Mouse (Mus musculus): ENCODE data around the gene Hist1h3g. TPM values are rescaled to one million over a fixed set of nuclear protein-coding genes. Genes with fewer than 3 reads are reported as not detected.

The Hist1h3g gene
- polyA plus RNA-seq, 1 experiment, result 16.1 TPM

GRCm38 (mm10) chr13:23498653-23499052 is 36.6 kb upstream of the Hist1h3g start:
- H3K4me3 ChIP-seq (replicated peaks; ENCODE audit: control insufficient read depth, low read depth, low read length), result no peak overlapping the region
- TF ChIP-seq CTCF (IDR thresholded peaks at IDR 0.05; ENCODE audit: control insufficient read depth, insufficient read depth, low read length) (no peak), POLR2A (IDR thresholded peaks at IDR 0.05; ENCODE audit: borderline replicate concordance, control insufficient read depth, low read depth, low read length) (no peak)
- 45% methylated on average over 10 of the region's 10 CpGs for WGBS
- H3K27ac ChIP-seq (ENCODE audit: control insufficient read depth, insufficient read depth, low read depth, low read length, poor library complexity), result no peak overlapping the region
- H3K4me1 ChIP-seq (ENCODE audit: control insufficient read depth, insufficient read depth, low read length), result no peaks in the 10 kb centered on the region

- 69% methylated on average over 7 of the region's 7 CpGs for WGBS
- no peak overlapping the region for H3K4me3 ChIP-seq (replicated peaks; ENCODE audit: control insufficient read depth, low read depth, low read length)
- no peaks in the 10 kb centered on the region; the same call in 1 of the 2 replicates for H3K4me1 ChIP-seq (ENCODE audit: control insufficient read depth, insufficient read depth, low read length)
- no peak overlapping the region for H3K27ac ChIP-seq (ENCODE audit: control insufficient read depth, insufficient read depth, low read depth, low read length, poor library complexity)
- TF ChIP-seq POLR2A (IDR thresholded peaks at IDR 0.05; ENCODE audit: borderline replicate concordance, control insufficient read depth, low read depth, low read length) (no peak), CTCF (IDR thresholded peaks at IDR 0.05; ENCODE audit: control insufficient read depth, insufficient read depth, low read length) (no peak)
Measured at GRCm38 (mm10) chr13:23499943-23500342, 35.3 kb upstream of the Hist1h3g start.

GRCm38 (mm10) chr13:23500424-23501200 is 34.6 kb upstream of the Hist1h3g start:
- H3K4me3 ChIP-seq (replicated peaks; ENCODE audit: control insufficient read depth, low read depth, low read length), result no peak overlapping the region
- H3K4me1 ChIP-seq (ENCODE audit: control insufficient read depth, insufficient read depth, low read length), result no peaks in the 10 kb centered on the region; the same call in 1 of the 2 replicates
- H3K27ac ChIP-seq (ENCODE audit: control insufficient read depth, insufficient read depth, low read depth, low read length, poor library complexity), result no peak overlapping the region
- WGBS, result 12% methylated on average over 17 of the region's 17 CpGs
- no peak for TF ChIP-seq CTCF (IDR thresholded peaks at IDR 0.05; ENCODE audit: control insufficient read depth, insufficient read depth, low read length)
- no peak for TF ChIP-seq POLR2A (IDR thresholded peaks at IDR 0.05; ENCODE audit: borderline replicate concordance, control insufficient read depth, low read depth, low read length)

- TF ChIP-seq CTCF (IDR thresholded peaks at IDR 0.05; ENCODE audit: control insufficient read depth, insufficient read depth, low read length) (no peak), POLR2A (IDR thresholded peaks at IDR 0.05; ENCODE audit: borderline replicate concordance, control insufficient read depth, low read depth, low read length) (no peak)
- Histone ChIP-seq H3K4me1 (ENCODE audit: control insufficient read depth, insufficient read depth, low read length) (no peaks in the 10 kb centered on the region; the same call in 1 of the 2 replicates), H3K4me3 (replicated peaks; ENCODE audit: control insufficient read depth, low read depth, low read length) (no peak overlapping the region), H3K27ac (ENCODE audit: control insufficient read depth, insufficient read depth, low read depth, low read length, poor library complexity) (no peak overlapping the region)
- WGBS, result 64% methylated on average over 5 of the region's 5 CpGs
Measured at GRCm38 (mm10) chr13:23501511-23501910, 33.7 kb upstream of the Hist1h3g start.

- 76% methylated on average over 9 of the region's 9 CpGs for WGBS
- H3K27ac ChIP-seq (ENCODE audit: control insufficient read depth, insufficient read depth, low read depth, low read length, poor library complexity), result no peak overlapping the region
- TF ChIP-seq CTCF (IDR thresholded peaks at IDR 0.05; ENCODE audit: control insufficient read depth, insufficient read depth, low read length) (no peak), POLR2A (IDR thresholded peaks at IDR 0.05; ENCODE audit: borderline replicate concordance, control insufficient read depth, low read depth, low read length) (no peak)
- no peak overlapping the region for H3K4me3 ChIP-seq (replicated peaks; ENCODE audit: control insufficient read depth, low read depth, low read length)
- H3K4me1 ChIP-seq (ENCODE audit: control insufficient read depth, insufficient read depth, low read length), result no peaks in the 10 kb centered on the region; the same call in 1 of the 2 replicates
Measured at GRCm38 (mm10) chr13:23502031-23502567, 33.1 kb upstream of the Hist1h3g start.

GRCm38 (mm10) chr13:23502916-23503315 is 32.3 kb upstream of the Hist1h3g start:
- TF ChIP-seq POLR2A (IDR thresholded peaks at IDR 0.05; ENCODE audit: borderline replicate concordance, control insufficient read depth, low read depth, low read length) (no peak), CTCF (IDR thresholded peaks at IDR 0.05; ENCODE audit: control insufficient read depth, insufficient read depth, low read length) (no peak)
- no peak overlapping the region for H3K27ac ChIP-seq (ENCODE audit: control insufficient read depth, insufficient read depth, low read depth, low read length, poor library complexity)
- no peaks in the 10 kb centered on the region; the same call in 1 of the 2 replicates for H3K4me1 ChIP-seq (ENCODE audit: control insufficient read depth, insufficient read depth, low read length)
- H3K4me3 ChIP-seq (replicated peaks; ENCODE audit: control insufficient read depth, low read depth, low read length), result no peak overlapping the region
- 86% methylated on average over 4 of the region's 4 CpGs for WGBS

GRCm38 (mm10) chr13:23503797-23504196 is 31.4 kb upstream of the Hist1h3g start:
- no peaks in the 10 kb centered on the region; the same call in 1 of the 2 replicates for H3K4me1 ChIP-seq (ENCODE audit: control insufficient read depth, insufficient read depth, low read length)
- 9% methylated on average over 9 of the region's 9 CpGs for WGBS
- TF ChIP-seq CTCF (IDR thresholded peaks at IDR 0.05; ENCODE audit: control insufficient read depth, insufficient read depth, low read length), result no peak

GRCm38 (mm10) chr13:23505662-23506345 is 29.4 kb upstream of the Hist1h3g start:
- 63% methylated on average over 14 of the region's 14 CpGs for WGBS
- H3K27ac ChIP-seq (ENCODE audit: control insufficient read depth, insufficient read depth, low read depth, low read length, poor library complexity), result no peak overlapping the region
- H3K4me1 ChIP-seq (ENCODE audit: control insufficient read depth, insufficient read depth, low read length), result no peaks in the 10 kb centered on the region; the same call in 1 of the 2 replicates
- no peak overlapping the region for H3K4me3 ChIP-seq (replicated peaks; ENCODE audit: control insufficient read depth, low read depth, low read length)
- TF ChIP-seq CTCF (IDR thresholded peaks at IDR 0.05; ENCODE audit: control insufficient read depth, insufficient read depth, low read length) (no peak), POLR2A (IDR thresholded peaks at IDR 0.05; ENCODE audit: borderline replicate concordance, control insufficient read depth, low read depth, low read length) (no peak)

More at GRCm38 (mm10) chr13:23503797-23504196, 31.4 kb upstream of the Hist1h3g start:
- no peak overlapping the region for H3K4me3 ChIP-seq (replicated peaks; ENCODE audit: control insufficient read depth, low read depth, low read length)
- H3K27ac ChIP-seq (ENCODE audit: control insufficient read depth, insufficient read depth, low read depth, low read length, poor library complexity), result no peak overlapping the region

Measured in bone marrow, adult 2 months (tissue).